Mouse (Mus musculus): ENCODE measurements around the gene Gm37240. TPM values are rescaled to one million over a fixed set of nuclear protein-coding genes. Genes with fewer than 3 reads are reported as not detected.

Gm37240 gene
- total RNA-seq, 2 experiments from 2014 or later: 35.3 to 39.6 TPM

DNA sequence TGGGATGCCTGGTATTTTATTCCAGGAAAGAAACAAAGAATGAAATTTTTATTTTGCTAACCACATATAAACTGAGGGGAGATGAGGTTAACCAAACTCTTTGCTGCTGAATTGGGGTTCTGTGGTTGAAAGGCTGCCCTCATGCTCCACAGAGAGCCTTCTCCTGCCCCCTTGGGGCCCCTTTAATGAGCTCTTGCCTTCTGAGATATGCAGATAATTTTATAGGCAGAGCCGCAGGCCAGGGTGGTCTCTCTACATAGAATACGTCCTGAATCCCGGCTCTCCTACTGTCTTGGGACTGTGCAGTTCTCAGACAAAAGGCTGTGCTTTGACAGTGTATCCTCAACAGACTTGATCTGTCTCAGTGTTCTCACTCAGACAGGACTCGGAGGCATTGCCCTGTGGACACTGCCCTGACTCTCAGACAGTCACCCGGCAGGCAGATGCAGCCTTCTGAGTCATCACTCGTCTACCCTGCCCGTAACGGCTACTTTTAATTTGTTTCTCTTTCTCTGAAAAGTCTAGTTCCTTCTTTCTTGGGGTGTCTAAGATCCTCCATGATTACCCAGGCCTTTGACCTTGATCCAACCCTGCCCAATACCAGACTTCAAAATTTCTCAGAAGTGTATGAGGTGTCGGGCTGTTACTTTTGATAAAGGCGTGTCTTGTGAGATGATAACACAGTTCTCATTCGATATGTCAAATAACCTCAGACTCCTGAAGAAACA is 1184.1 kb downstream of the Gm37240 start:
- DNase-seq: no peak

DNA sequence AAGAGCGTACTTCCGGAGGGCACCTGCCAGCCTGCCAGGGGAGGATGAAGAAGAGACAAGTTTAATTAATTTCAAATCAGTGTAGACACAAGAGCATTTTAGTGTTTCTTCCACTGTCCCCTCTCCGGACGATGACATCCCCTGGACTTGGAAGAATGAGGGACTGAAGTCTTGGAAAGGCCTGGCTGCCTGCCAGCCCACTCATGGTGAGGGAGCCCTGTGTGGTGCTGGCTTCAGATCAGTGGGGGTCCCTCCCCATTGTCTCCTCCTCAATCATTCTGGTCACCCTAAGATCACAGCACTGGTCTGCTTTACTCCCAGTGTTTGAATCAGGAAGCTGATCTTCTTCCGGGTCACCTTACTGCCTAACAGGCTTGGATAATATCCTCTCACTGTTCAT is 1185.4 kb downstream of the Gm37240 start:
- DNase-seq: no peak

DNA sequence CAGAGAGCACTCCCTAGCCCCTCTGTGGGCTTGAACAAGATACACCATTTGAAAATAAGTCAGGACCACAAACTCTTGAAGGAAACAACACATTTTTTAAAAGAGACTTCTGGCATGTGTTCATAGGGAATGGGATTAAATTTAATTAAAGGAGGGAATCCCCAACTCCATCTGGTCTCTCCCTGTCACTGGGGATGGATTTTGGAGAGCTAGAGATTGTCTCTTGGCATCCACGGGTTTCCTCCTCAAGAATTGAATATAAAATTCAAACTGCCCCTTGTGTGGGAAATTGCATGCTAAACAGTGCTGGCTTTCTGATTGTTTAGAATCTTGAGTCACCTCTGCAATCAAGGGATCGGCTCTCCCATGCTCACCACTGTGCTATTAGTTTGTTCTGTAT is 1185.8 kb downstream of the Gm37240 start:
- no peak for DNase-seq

DNA sequence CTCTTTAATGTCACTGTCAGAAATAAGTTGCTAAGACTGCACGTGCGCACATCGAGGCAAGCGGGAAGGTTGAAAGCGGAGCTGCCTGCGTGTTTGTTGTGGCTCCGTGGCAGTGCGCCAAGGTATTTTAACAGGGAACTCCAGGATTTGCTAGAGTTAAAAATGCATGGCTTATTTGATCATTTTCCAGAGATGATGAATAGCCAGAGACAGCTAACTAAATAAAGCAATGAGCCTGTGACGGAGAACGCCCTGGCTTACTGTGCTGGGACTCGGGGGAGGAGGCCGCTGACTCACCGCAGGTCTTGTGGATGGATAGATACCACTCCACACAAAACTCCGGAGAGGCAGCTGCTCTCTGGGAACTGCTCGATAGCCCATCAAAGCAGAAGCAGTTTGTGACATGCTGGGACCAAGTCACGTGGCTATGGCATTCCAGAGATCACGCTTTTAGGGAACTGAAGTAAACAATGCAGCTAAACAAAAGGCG is 1190.8 kb downstream of the Gm37240 start:
- no peak for DNase-seq

DNA sequence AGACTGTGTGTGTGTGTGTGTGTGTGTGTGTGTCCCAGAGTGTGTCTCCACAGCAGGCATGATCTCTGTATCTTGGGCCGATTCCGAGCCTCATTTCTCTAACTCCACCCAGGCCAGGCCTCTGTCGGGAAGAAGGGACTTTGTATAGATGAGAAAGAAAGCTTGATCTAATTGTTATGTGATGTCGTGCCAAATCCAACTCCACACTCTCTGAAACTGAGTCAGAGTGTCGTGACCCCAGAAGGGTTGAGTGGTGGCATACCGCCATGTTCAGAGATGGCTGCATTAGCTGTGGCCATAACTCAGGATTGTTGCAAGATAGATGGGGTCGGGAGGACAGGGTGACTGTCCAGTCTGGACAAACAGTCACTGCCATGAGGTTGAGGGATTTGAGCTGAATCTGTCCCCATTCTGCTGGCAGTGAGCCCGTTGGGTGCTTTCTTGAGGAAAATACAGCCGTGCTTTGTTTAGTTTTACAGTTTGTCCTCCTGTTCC is 1191.4 kb downstream of the Gm37240 start:
- DNase-seq: no peak

DNA sequence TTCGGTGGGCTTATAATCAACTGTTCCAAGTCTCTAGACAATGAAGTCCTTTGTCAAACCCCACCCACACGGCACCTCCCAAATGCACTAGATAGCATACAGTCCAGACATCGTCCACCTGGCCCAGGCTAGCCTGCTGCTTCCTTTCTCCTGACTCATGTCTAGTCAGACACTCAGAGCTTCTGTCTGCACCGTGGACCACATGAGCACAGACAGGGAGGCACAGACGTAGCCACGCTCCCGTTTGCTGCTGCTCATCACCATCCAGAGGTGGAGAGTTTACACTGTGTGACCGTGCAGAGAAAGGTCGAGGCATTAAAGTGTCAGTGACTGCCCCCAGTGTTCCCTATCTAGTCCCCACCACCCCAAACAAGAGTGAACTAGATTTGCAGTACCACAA is 1191.9 kb downstream of the Gm37240 start:
- DNase-seq: no peak

DNA sequence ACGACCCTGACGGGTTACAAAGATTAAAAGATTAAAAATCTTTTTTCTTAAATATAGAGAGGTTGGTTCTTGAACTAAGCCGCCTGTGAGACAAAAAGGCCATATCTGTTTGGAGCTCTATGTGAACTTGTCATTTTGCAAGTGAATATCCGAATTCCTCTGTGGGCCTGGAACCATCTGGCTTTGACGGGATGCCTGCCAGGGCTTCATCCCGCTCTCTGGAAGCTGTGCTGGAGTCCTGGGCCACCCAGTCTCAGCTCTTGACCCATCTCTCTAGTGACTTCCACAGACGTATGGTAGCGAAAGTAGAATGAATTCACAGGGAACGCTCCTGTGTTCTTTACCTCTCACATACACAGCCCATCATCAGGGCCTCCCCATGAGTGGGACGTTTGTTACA is 1193.4 kb downstream of the Gm37240 start:
- no peak for DNase-seq

DNA sequence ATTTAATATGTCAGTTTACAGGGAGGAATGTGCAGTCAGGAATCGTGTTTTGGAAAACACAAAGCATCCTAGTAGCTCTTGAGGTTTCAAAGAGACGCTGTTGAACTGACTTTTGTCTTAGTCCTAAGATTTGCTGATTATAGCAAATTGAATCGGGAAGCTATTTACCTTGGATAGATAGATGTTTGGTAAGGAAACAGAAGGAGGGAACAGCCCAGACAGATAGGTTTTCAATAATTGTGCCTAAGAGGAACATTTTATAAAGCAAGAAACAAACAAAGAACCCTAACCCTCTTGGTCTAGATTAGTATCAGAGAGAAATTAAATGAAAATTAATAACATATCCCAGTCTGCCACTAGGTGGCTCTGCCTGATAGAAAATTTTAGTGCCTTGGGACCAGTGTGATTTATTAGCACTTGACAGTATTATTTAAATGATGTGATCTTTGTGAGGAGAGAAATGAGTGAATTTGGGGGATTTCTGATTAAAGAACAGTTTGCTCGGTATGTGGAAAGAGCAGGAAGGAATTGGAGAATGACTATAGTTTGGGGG is 1194.6 kb downstream of the Gm37240 start:
- DNase-seq: no peak

DNA sequence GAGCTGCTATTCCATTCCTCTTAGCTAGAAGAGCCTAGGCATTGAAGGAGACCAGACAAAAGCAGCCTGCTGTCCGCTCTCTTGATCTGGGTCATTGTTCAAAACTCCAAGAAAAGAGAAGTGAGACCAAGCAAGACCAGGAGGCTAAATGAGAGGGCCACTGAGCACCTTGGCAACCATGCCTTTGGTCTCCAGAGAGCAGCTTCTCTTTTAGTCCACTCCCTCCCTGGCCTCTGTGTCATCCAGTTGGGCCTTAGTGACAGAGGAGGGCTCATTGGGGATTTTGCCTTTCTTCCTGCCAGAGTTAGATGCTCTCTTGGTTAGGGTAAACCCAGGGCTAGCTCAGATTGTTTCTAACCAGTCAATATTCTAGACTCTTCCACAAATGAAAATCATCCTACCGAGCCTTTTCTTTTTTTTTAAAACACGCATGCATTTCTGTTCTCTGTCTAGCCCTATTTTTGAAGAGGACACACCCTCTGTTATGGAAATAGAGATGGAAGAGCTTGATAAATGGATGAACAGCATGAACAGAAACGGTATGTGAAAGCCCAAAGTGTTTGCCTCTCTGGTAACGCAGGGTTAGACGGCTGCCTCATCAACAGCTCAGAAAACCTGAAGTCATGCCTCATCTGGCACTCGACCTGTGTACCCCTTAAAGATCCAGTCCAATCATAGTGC is 1197.1 kb downstream of the Gm37240 start:
- DNase-seq: no peak

DNA sequence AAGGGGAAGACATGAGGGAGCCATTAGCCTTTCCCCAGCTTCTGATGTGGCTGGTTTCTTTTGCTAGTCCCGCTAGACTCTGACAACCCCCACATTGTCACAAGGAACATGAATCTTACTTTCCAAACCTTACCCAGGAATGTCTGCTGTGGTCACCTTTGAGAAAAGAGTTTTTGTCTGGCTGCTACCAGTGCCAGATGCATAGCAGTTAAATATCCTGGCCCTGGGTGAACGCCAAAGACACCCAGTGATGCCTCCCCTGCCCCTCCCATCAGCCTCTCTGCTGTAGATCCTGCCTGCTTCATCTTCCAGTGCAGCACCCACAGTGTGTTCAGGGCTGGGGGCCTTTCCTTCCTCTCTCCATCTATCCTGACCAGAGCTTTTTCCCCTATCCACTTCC is 1197.7 kb downstream of the Gm37240 start:
- DNase-seq: no peak

DNA sequence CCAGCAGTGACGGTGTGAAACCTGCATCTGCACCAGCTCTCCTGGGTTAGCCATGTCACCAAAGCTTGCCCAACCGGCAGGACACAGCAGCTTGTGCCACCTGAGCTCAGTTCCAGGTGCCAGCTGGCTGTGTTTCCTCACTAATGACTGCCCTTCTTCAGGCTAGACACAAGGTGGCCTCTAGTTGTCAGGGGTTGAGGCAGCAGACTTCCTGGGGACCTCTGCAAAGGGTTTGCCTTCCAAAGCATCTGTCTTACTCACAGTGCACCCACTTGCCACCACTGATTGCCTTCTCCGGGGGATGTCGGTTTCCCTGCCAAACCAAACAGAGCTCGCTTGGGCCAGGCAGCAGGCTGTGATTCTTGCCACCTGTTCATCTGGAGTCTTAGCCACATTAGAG is 1199.1 kb downstream of the Gm37240 start:
- peak; percentile 34 for DNase-seq

DNA sequence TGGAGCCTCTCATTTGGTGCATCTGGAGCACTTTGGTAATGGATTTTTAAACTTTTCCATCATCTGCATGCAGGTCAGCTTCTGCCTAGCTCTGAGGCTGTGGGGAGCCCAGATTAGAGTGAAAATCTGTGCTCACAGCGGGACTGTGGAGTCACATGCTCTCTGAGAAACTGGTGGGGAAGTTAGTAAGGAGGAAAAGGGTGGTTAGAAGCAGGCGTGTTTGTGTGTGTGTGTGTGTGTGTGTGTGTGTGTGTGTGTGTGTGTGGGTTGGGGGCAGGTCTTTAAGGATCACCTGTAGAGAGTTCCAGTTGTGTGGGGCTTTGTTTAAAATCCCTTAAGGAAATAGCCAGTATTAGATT is 1199.9 kb downstream of the Gm37240 start:
- no peak for DNase-seq

DNA sequence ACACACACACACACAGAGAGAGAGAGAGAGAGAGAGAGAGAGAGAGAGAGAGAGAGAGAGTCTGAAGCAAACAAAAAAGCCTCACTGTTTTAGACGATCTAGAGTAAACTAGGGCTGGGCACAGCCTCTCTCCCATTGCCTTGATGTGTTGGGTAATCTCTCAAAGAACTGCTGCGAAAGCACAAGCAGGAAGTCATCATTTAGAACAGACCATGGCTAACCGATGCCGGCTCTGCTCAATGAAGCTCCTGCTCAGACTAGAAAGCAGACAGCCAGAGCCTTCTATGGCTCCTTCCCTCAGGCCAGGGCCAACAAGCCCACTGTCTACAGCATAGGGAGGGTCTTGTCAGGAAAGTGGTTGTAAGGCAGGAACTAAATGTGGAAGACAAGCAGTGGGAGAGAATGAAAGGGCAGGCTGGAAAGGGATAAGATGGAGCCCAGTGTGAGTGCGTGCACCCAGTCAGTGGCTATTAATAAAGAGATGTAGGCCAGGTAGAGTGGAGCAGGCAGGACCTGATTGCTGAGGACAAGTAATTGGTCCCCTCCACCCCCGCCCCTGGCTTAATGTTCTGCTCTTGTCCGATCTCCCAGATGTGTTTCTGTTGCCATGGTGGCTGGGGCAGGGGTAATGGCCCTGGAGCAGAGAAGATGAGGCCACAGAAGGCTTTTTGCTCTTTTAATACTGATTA is 1200.4 kb downstream of the Gm37240 start:
- DNase-seq: no peak

DNA sequence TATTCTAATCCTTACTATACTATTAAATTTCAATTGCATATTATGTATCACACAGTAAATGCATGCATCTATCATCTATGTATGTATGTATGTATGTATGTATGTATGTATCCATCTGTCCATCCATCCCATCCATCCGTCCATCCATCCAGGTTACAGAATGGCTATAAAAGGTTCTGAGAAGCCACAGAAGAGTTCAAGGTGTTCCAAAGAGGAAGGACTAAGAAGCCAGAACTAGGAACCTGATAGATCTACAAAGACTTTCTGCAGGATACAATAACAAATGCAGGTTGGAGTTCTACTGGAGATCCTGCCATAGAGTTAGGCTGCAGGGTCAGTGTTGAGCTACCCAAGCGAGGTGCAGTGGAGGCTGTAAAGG is 1201.0 kb downstream of the Gm37240 start:
- no peak for DNase-seq

DNA sequence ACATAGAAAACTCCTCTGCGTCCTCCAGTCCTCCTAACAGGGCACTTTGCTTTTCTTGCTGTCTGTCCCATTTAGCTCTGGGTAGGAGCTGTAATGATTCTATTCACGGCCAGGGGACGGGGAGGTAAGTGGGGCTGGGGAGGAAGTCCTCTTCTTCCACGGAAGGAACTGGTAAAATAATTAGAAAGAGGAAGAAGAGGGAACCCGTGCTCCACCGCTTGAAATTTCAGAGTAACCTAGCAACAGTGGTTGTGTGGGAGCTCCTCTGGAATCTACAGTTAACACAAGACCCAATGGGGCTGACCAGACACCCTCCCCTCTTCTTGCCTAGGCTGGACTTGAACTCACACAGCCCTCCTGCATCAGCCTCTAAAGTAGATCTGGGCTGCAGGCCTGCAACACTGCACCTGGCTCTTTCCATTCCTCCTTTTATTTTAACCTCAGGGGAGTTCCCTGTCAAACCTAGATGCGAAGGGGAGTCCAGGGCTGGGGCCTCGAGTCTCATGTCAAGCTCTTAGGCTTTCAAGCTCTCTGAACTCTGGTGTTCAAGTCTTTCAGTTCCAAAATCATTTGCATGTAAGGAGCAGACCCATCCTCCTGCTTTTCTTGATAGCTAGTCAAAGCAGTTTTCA is 1201.5 kb downstream of the Gm37240 start:
- no peak for DNase-seq

DNA sequence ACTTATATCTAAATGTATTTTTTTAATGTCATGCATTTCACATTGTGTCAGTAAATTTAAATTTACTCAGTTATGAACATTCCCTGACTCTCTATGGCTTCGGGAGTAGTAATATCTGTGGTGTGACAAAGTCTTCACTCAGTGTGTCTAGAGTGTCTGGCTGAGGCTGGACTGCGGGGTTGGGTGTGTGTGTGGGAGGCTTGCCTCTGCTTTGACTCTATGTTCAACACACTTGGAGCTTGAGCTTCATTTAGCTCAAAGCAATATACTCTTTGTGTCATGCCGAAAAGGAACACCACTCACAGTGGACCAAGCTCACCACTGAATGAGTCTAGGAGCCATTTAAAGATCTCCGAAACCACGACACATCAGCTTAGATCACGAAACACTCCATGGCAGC is 1203.5 kb downstream of the Gm37240 start:
- no peak for DNase-seq

DNA sequence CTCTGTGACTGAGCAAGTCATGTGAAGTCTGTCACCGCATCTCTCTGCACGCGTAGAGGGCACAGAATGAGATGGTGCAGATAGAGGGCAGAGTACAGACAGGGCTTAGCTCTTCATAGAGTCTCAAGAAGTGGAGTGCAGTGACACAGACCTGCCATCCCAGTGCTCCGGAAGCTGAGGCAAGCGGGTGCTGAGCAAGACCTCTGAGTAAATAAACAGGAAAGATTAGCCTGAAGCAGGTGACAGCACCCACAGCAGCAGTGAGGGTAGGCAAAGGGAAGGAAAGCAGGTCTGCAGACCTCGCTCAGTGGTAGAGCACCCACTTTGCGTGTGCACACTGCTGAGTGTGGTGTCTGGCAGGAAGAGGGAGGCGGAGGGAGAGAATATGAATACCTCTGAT is 1205.6 kb downstream of the Gm37240 start:
- DNase-seq: no peak

DNA sequence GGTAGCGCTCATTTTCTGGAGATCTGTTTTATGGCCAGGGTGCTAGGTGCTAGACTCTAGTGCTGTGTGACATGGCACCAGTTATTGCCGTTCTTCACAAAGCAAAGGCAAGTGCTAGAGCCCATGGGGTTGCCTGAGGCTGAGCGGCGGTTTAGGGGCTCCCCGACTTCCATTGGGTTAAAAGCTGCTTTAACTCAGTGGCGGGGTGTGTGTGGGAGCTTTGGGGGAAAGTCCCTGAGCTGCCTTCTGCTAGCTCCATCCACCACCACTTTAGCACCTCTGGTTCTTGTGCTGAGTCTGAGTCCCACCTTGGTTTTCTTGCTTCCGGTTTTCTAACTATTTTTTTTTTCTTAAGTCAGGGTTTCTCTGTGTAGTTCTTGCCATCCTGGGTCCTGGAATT is 1207.3 kb downstream of the Gm37240 start:
- no peak for DNase-seq

DNA sequence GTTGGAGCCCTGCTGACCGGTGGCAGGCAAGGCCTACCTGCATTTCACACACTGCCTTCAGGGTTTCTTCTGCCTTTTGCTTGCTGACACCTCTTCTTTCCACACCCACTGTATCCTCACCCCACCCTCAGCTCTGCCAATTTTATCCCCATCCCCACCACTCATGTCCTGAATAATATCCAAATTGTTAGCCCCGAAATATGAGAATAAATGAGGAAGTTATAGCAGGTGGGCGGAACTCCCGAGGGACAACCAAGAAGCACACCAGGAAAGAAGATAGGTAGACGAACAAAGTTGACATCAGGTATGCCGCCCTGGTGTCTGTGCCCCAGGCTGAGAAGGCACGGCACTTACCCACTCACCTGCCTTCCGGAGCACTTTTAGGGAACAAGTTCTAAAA is 1207.8 kb downstream of the Gm37240 start:
- no peak for DNase-seq

DNA sequence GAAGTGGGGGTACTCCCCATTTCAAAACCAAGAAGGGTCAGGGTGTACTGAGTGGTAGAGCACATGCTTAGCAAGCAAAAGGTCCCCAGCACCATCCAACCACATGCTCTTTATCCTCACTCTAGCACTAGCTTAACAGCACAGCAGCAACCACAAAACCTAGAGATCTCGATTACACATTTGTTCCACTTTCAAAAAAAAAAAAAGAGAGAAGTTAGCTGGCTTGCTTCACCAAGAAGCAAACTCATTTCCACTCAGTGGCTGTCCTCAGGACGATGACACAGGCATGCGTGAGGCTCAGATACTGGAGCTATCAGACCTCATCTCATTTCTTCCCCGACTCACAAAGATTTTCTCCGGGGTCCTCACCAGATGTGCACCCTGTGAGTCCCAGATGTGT is 1208.4 kb downstream of the Gm37240 start:
- DNase-seq: no peak

DNA sequence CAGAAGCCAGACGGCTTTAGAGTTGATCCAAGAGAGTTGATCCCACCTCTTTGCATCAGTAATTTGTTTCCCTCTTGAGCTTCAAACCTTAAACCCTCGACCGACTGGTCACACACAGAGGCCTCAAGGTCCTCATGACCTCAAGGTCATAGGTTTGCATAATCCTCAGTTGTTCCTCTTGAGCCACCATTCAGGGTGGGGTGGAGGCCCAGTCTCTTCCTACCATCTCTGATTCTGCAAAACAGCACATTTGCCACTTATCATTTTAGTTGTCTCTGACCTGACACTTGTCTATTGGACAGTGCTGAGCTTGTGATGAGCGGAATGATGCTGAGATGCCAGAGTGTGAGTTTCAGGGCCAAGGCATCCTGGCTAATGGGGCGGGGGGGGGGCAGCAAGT is 1211.6 kb downstream of the Gm37240 start:
- no peak for DNase-seq

DNA sequence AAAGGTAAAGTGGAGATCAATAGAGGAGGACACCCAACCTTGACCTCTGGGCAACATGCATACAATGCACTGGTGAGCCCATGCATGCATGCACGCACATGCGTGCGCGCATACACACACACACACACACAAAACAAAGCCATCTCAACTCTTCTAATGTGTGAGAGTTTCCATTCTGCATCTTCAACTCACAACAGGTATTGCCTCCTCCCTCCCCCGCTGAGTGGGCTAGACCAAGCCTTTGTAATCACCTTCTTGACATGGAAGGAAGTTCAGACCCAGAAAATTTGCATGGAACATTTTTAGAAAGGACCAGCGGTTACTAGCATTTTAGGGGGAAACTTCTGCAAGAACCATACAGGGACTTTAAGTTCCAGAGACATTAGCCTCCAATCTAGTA is 1213.8 kb downstream of the Gm37240 start:
- no peak for DNase-seq

DNA sequence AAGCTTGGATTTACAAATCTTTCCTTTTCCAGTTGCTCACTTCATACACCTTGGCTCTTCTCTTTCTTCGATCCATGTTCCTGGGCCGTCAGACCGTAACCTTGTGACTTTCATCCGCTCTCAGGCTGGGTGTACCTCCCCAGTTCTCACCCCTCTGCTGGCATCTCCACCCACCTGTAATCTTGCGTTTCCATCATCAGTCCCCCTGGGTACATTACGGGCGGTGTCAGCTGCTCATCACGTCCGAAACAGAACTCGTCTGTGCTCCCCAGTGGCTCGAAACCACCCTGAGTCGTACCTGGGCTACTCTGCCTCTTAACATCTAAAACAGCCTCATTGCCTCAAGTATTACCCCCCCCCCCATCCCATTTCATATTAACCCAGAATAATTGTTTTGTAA is 1215.2 kb downstream of the Gm37240 start:
- DNase-seq: no peak

Measured in gastrocnemius, postnatal 25 days (tissue).